Mouse (Mus musculus) central nervous system, embryonic 11.5 days (tissue): ENCODE measurements around the gene Zkscan14. TPM values are rescaled to one million over a fixed set of nuclear protein-coding genes. Genes with fewer than 3 reads are reported as not detected.

Experiments
- polyA plus RNA-seq: library from polyadenylated mRNA; depleted of rRNA; stranded (reverse); fragments of >200 nt; gene quantifications from 2 replicates; pipeline ENCODE4 v1.2.3, GENCODE M21; 2012; rRNA removed

Gene Zkscan14
- polyA plus RNA-seq = 4.7 and 5.0 TPM in 2 replicates

GRCm38 (mm10) chr5:145201321-145201991, at the start of gene Zkscan14:
Gene Zkscan14 (minus strand): TSS chr5:145201868.

GRCm38 (mm10) chr5:145231367-145231871, 29.8 kb upstream of the Zkscan14 start, which contains the start of gene Zfp655:
Gene Zfp655 (plus strand): TSS chr5:145231715.

GRCm38 (mm10) chr5:145203936-145204691, 2.4 kb upstream of the Zkscan14 start, which contains the start of gene Zkscan5:
Gene Zkscan5 (plus strand): TSS chr5:145204562.

GRCm38 (mm10) chr5:145191962-145192361, 9.7 kb downstream of the Zkscan14 start, which contains the start of gene Atp5j2:
Gene Atp5j2 (minus strand): TSS chr5:145192062.

GRCm38 (mm10) chr5:145166536-145167305, 34.9 kb downstream of the Zkscan14 start, which contains the start of the genes Ptcd1 and Cpsf4:
Gene Ptcd1 (minus strand): TSS chr5:145167108.
Gene Cpsf4 (plus strand): TSS chr5:145167213.

Other genes with a start within 250 kb of the Zkscan14 start
- 18.4 and 26.0 TPM in 2 replicates for gene Smurf1, start 236.0 kb downstream of the Zkscan14 start, polyA plus RNA-seq
- gene Gm4871, start 169.1 kb downstream of the Zkscan14 start, polyA plus RNA-seq = not detected in 2 replicates
- gene 1700018F24Rik, start 158.9 kb downstream of the Zkscan14 start, polyA plus RNA-seq = not detected in 2 replicates
- gene Arpc1a, start 118.0 kb downstream of the Zkscan14 start, polyA plus RNA-seq = 112 and 159 TPM in 2 replicates
- gene Kpna7, start 117.8 kb downstream of the Zkscan14 start, polyA plus RNA-seq = 0.05 TPM in 1 of 2 replicates, not detected in the other
- 53.9 and 97.4 TPM in 2 replicates for gene Arpc1b, start 87.7 kb downstream of the Zkscan14 start, polyA plus RNA-seq
- 156 and 235 TPM in 2 replicates for gene Pdap1, start 61.6 kb downstream of the Zkscan14 start, polyA plus RNA-seq
- gene Bud31, start 61.5 kb downstream of the Zkscan14 start, polyA plus RNA-seq = 194 and 448 TPM in 2 replicates
- gene Ptcd1, start 34.8 kb downstream of the Zkscan14 start, polyA plus RNA-seq = 11.6 and 14.5 TPM in 2 replicates
- 73.0 and 79.8 TPM in 2 replicates for gene Cpsf4, start 34.7 kb downstream of the Zkscan14 start, polyA plus RNA-seq
- gene Atp5j2, start 9.8 kb downstream of the Zkscan14 start, polyA plus RNA-seq = 372 and 404 TPM in 2 replicates
- 9.9 and 13.2 TPM in 2 replicates for gene Zkscan5, start 2.7 kb upstream of the Zkscan14 start, polyA plus RNA-seq
- gene Zfp655, start 29.8 kb upstream of the Zkscan14 start, polyA plus RNA-seq = 13.4 and 21.9 TPM in 2 replicates
- gene Zscan25, start 78.6 kb upstream of the Zkscan14 start, polyA plus RNA-seq = 14.8 and 17.6 TPM in 2 replicates
- gene Cyp3a57, start 143.4 kb upstream of the Zkscan14 start, polyA plus RNA-seq = not detected in 2 replicates